Mouse (Mus musculus) liver, adult 2 months (tissue): ENCODE results near the gene Lgr6.

Source experiments
- CTCF ChIP-seq: fragments of 200-500 bp; IDR thresholded peaks from 2 replicates; pipeline ENCODE4 v1.5.1; 2011; ENCODE audit warnings: low read depth, low read length, control low read depth
- POLR2A ChIP-seq: fragments of 200-500 bp; IDR thresholded peaks from 2 replicates; pipeline ENCODE4 v1.6.1; 2011; ENCODE audit warnings: low read length, control low read depth; ENCODE audit not compliant: insufficient read depth; ENCODE audit errors: extremely low read depth

DNA sequence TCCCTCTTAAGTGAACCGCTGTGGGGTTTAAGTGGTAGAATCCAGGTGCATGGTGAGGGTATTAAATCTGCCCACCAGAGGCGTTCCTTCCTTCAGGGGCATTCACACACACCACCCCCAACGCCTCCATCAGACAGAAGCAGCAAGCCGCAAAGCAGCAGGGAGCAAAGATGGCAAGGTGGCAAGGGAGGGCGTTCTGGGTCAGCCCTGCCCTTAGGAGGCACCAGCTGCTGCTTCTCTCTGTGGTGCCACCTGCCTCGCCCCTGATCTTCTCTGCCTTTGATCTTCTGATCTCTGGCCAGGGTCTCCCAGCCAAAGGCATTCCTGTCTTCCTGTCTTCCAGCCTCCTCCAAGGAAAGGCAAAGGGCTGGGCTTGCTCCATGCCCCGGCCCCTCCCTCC lies 19.1 kb downstream of the Lgr6 start:
- no peak for TF ChIP-seq CTCF
- no peak for TF ChIP-seq POLR2A
